35 mouse cellular contexts compared by ENCODE assay signal in the genomic region with DNA sequence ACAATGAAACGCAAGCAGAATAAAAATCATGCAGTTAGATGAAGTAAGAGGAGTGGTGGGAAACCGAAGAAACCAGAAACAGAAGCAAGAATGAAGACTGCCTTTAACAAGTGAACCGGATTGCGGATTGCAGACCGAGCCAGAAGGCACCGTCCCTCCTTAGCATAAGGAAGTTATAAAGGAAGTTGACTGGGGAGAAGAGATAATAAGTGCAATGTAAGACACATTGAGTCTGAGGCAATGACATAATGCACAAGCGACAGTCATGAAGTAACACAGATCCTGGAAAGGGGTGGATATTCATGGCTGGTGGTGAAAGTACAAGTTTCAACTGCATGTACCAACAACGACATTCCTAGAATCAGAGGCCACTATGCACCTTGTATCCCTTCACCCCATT. TPM values are rescaled to one million over a fixed set of nuclear protein-coding genes. Genes with fewer than 3 reads are reported as not detected.
"Had no signal": no experiment of that assay in that cellular context is flagged by ENCODE, and none has a peak within 500 bp of the region (broad histone marks: within the 10 kb centered on the region; RNA-seq: fewer than 3 reads in every experiment).

No protein-coding gene starts in this region.

- H3K4me2 ChIP-seq: heart, embryonic 11.5 days; heart, embryonic 13.5 days; heart, embryonic 15.5 days; hindbrain, embryonic 13.5 days; hindbrain, embryonic 15.5 days; limb, embryonic 13.5 days; limb, embryonic 15.5 days; liver, embryonic 12.5 days had no signal

- H3K9me3 ChIP-seq: heart, embryonic 13.5 days; heart, embryonic 15.5 days; hindbrain, embryonic 13.5 days; hindbrain, embryonic 15.5 days; limb, embryonic 13.5 days; limb, embryonic 15.5 days; liver, embryonic 12.5 days had no signal

- H3K4me3 ChIP-seq: gastrocnemius, adult 2 months; heart, adult 2 months; heart, embryonic 13.5 days; heart, embryonic 15.5 days; hindbrain, embryonic 13.5 days; hindbrain, embryonic 15.5 days; layer of hippocampus, adult 2 months; left cerebral cortex, adult 2 months; limb, embryonic 13.5 days; limb, embryonic 15.5 days; liver, embryonic 12.5 days had no signal

- DNase-seq: gastrocnemius, adult 2 months; gastrocnemius, postnatal 10 days; gastrocnemius, postnatal 25 days; heart, adult 2 months; heart, postnatal 10 days; heart, postnatal 36 days; kidney, adult 11 months; kidney, adult 2 months; kidney, adult 9 months; kidney, postnatal 10 days; kidney, postnatal 25 days; kidney, postnatal 4 days; left cerebral cortex, postnatal 4 days had no signal

- H3K9ac ChIP-seq: heart, embryonic 13.5 days; heart, embryonic 15.5 days; hindbrain, embryonic 13.5 days; hindbrain, embryonic 15.5 days; limb, embryonic 13.5 days; limb, embryonic 15.5 days; liver, embryonic 12.5 days; liver, embryonic 14.5 days had no signal

- H3K27ac ChIP-seq: gastrocnemius, adult 2 months; heart, adult 2 months; heart, embryonic 13.5 days; heart, embryonic 15.5 days; hindbrain, embryonic 13.5 days; hindbrain, embryonic 15.5 days; hindbrain, postnatal 0 days; layer of hippocampus, adult 2 months; left cerebral cortex, adult 2 months; limb, embryonic 13.5 days; limb, embryonic 15.5 days; liver, embryonic 12.5 days; liver, embryonic 14.5 days had no signal

- ATAC-seq: hindbrain, postnatal 0 days; liver, embryonic 12.5 days had no signal

- H3K4me1 ChIP-seq: heart, embryonic 15.5 days; hindbrain, embryonic 13.5 days; hindbrain, embryonic 15.5 days; limb, embryonic 13.5 days; limb, embryonic 15.5 days; liver, embryonic 12.5 days had no signal

- H3K27me3 ChIP-seq: heart, embryonic 15.5 days; hindbrain, embryonic 13.5 days; hindbrain, embryonic 15.5 days; limb, embryonic 13.5 days; limb, embryonic 15.5 days; liver, embryonic 12.5 days had no signal

- H3K36me3 ChIP-seq: heart, embryonic 13.5 days; heart, embryonic 15.5 days; hindbrain, embryonic 13.5 days; hindbrain, embryonic 15.5 days; limb, embryonic 13.5 days; limb, embryonic 15.5 days; liver, embryonic 12.5 days had no signal

RNA-seq across cellular contexts. Expression of gene Epgn, which starts 4.2 kb away (rescaled TPM):
- total RNA-seq: hematopoietic stem cell, adult 5-6 weeks; left cerebral cortex, postnatal 14 days; liver, adult 2 months had no signal
- polyA plus RNA-seq: hindbrain, embryonic 13.5 days; hindbrain, postnatal 0 days; intestine, embryonic 14.5 days; kidney, adult 2 months; liver, adult 2 months; liver, embryonic 12.5 days had no signal

RNA-seq across cellular contexts. Expression of gene Ereg, which starts 51.3 kb away (rescaled TPM):
- total RNA-seq: gastrocnemius, adult 2 months; gastrocnemius, postnatal 25 days; hematopoietic stem cell, adult 5-6 weeks; hindbrain, postnatal 0 days; layer of hippocampus, adult 2 months; layer of hippocampus, postnatal 10 days; layer of hippocampus, postnatal 25 days; left cerebral cortex, adult 2 months; left cerebral cortex, postnatal 14 days; left cerebral cortex, postnatal 4 days had no signal
- polyA plus RNA-seq: frontal cortex, adult 2 months; heart, embryonic 11.5 days; hindbrain, embryonic 11.5 days; hindbrain, embryonic 13.5 days; hindbrain, postnatal 0 days; kidney, embryonic 16.5 days; limb, embryonic 11.5 days; limb, embryonic 13.5 days had no signal
